Mouse (Mus musculus) ovary, adult 10 weeks (tissue): ENCODE results near the gene Samd8. TPM values are rescaled to one million over a fixed set of nuclear protein-coding genes. Genes with fewer than 3 reads are reported as not detected.

Experiments used
- polyA plus RNA-seq: library from polyadenylated mRNA; stranded (reverse); fragments of 350-450 nt; fragmentation: Illumina TruSeq; extraction: RNeasy Lipid Tissue Mini Kit (QIAGEN cat#74804); gene quantifications from one replicate; pipeline ENCODE4 v1.2.3, GENCODE M21; 2014

Samd8 gene
- polyA plus RNA-seq = 47.1 TPM

DNA sequence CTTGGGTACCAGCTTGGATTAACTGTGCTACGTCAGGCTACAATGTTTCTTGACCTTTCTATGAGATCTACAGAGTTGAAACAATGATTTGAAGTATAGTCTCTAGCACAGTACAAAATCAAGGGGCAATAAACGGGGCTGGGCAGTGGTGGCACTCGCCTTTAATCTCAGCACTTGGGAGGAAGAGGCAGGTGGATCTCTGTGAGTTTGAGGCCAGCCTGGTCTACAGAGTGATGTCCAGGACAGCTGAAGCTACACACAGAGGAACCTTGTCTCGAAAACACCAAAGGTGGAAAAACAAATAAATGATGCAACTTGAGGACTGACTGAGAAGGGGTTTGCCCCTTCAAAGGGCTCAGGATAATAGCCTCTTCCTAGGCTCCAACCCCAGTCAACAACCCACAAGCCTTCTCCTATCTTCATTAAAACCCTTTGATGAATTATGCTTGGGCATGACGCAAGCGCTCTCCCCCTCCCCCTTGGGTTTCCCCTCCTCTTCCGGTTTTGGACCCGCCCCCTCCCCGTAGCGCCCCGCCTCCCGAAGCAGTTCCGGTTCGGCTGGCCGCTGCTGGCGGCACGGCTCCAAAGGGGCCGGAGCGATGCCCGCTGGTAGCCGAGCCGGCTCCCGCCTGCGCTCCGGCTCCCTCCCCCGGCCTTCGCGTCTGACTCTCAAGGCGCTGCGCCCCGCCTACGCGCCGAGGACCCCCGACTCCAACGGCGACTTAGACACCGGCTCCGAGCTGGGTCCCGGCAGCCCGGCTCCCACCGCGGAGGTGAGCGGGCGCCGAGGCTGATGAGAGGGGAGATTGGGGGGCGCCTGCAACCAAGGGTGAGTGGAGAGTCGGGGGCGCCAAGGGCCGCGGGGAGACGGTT lies at the start of gene Samd8:
Gene Samd8 (plus strand): TSS at position 524 of the 873 bp plus-strand sequence.

DNA sequence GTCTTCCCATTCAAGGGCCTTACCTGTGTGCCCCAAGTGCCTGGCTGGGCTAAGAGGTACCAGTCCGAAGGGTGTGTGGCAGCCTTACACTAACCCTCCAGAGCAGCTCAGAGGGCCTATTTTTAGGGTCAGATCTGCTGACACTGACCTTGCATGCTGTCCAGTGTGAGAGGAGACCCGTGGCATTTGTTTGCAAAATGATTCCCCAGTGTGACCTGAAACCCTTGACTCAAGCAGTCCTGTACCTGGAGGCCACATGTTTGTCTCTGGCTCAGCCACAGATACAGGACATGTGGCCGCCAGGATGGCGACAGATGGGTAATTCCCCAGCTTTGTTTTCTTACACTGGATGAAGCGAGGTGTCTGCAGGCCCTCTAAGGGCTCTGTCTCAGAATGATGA lies 35.8 kb upstream of the Samd8 start, which contains the start of gene Dupd1:
Gene Dupd1 (minus strand): TSS at position 91 of the 400 bp plus-strand sequence.

DNA sequence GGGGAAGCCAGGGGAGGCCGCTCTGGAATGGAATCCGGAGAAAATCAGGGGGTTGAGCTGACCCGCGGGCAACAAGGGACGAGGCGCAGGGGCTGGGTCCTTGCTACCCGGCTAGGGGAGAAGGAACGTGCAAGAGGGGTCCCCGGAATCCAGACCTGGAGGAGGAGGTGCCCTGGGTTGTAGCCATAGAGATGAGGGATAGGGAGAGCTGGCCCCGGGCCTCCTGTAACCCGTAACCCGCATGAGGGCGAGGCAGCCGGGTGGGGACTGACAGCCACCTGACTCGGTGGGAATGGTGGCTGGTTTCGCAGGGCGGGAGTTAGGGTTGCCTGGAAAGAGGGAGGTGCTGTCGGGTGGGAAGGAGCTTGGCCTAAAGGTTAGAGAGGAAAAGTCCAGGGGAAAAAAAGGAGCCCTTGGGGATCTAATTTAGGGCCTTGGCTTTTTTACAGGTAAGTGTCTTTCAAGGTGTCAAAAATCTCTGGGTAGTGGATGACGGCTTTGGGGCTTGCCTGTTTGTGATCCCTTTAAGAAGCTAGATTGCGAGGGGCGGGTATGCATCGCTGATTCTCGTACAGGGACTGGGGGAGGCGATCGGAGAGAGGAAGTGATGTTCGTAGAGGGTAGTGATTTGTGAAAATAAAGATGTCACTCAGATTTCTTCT lies 681 bp downstream of the Samd8 start, which contains the start of gene Dusp13:
Gene Dusp13 (minus strand): TSS at position 301 of the 662 bp plus-strand sequence.

DNA sequence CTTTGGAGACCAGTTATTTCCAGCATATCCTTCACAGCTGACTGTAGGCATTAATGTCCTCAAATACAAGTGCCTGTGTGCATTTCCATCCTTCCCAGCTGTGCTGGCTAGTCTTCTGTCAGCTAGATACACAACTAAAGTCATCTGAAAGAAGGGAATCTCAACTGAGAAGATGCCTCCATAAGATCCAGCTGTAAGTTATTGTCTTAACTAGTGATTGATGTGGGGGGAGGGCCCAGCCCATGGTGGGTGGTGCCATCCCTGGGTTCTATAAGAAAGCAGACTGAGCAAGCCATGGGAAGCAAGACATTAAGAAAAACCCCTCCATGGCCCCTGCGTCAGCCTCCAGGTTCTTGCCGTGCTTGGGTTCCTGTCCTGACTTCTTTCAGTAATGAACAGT lies 74.6 kb downstream of the Samd8 start, which contains the start of gene Vdac2:
Gene Vdac2 (plus strand): TSS at position 301 of the 400 bp plus-strand sequence.

Other genes starting within 250 kb of the Samd8 start
- not detected for gene Dupd1, start 36.0 kb upstream of the Samd8 start, polyA plus RNA-seq
- gene Dusp13, start 650 bp downstream of the Samd8 start, polyA plus RNA-seq = not detected
- 299 TPM for gene Vdac2, start 74.7 kb downstream of the Samd8 start, polyA plus RNA-seq
- not detected for gene Comtd1, start 98.4 kb downstream of the Samd8 start, polyA plus RNA-seq
- 52.4 TPM for gene Zfp503, start 239.1 kb downstream of the Samd8 start, polyA plus RNA-seq